Mouse (Mus musculus): ENCODE results near the gene Sc5d.

- no peak for TF ChIP-seq GATA1 (IDR thresholded peaks at IDR 0.05; ENCODE audit: borderline replicate concordance, low read length)
- no peak for TF ChIP-seq FLI1 (IDR thresholded peaks at IDR 0.05; ENCODE audit: low read length)
These were observed 17.4 kb downstream of the Sc5d start for GRCm38 (mm10) chr9:42246688-42247087.
